Mouse (Mus musculus) hindbrain, embryonic 14.5 days (tissue): ENCODE measurements at regions not wholly inside any gene's neighbourhood (a gene's known extent, or its start where the extent isn't known, plus 50 kb on each side); places are given as distances from the start of the nearest gene placed in this dataset.
A peak's percentile ranks its signal among the peaks of the same experiment; 100 is the strongest.

Source experiments
- ATAC-seq: fragments of 200-750 bp; cut with Nextera tagmentation; 2 replicates; pipeline ENCODE4 v1.8.0; 2017; ENCODE audit warnings: moderate number of reproducible peaks, mild to moderate bottlenecking, moderate TSS enrichment, moderate library complexity; ENCODE audit not compliant: low FRiP score
- DNase-seq: peaks from one replicate; pipeline ENCODE4 v3.0.0-alpha.2; 2015; ENCODE audit warnings: low spot score
- H3K27ac ChIP-seq: fragments of 300-500 bp; sonication (generic); 2 replicates; pipeline ENCODE4 v1.5.1; 2014; ENCODE audit warnings: mild to moderate bottlenecking, moderate library complexity
- H3K27me3 ChIP-seq: fragments of 300-500 bp; sonication (generic); 2 replicates; pipeline ENCODE4 v1.6.1; 2014; ENCODE audit warnings: mild to moderate bottlenecking, low read length, mixed read lengths; ENCODE audit not compliant: control insufficient read depth, insufficient read depth
- H3K36me3 ChIP-seq: fragments of 300-500 bp; sonication (generic); replicated peaks from 2 replicates; pipeline ENCODE4 v1.6.1; 2014; ENCODE audit not compliant: control insufficient read depth, insufficient read depth
- H3K4me1 ChIP-seq: fragments of 300-500 bp; sonication (generic); replicated peaks from 2 replicates; pipeline ENCODE4 v1.6.1; 2014; ENCODE audit warnings: antibody characterized with exemption, low read length, mixed read lengths; ENCODE audit not compliant: control insufficient read depth, insufficient read depth
- H3K4me2 ChIP-seq: fragments of 300-500 bp; sonication (generic); replicated peaks from 2 replicates; pipeline ENCODE4 v1.6.1; 2014; ENCODE audit warnings: mild to moderate bottlenecking, moderate library complexity
- H3K4me3 ChIP-seq: fragments of 300-500 bp; sonication (generic); replicated peaks from 2 replicates; pipeline ENCODE4 v1.5.1; 2014; ENCODE audit warnings: mild to moderate bottlenecking, low read length
- H3K9ac ChIP-seq: fragments of 300-500 bp; sonication (generic); 2 replicates; pipeline ENCODE4 v1.6.1; 2014
- H3K9me3 ChIP-seq: fragments of 300-500 bp; sonication (generic); 2 replicates; pipeline ENCODE4 v1.6.1; 2016; ENCODE audit warnings: low read length; ENCODE audit not compliant: control insufficient read depth
- WGBS: fragments of 180-500 bp; shearing (Covaris S2); extraction: QIAGEN DNeasy Blood & Tissue Kit; methylation state at CpG from one replicate; pipeline ENCODE4 v1.1.7; 2014; 5-methylcytosine and 5-hydroxymethylcytosine counted together

- DNase-seq (no peak), ATAC-seq (no peak)
- Histone ChIP-seq H3K9me3 (no peaks in the 10 kb centered on the region), H3K4me1 (no peaks in the 10 kb centered on the region), H3K4me3 (no peak overlapping the region), H3K27ac (no peak overlapping the region), H3K9ac (no peak overlapping the region), H3K27me3 (no peaks in the 10 kb centered on the region), H3K36me3 (no peaks in the 10 kb centered on the region), H3K4me2 (no peak overlapping the region)
- 81% methylated on average over 1 of the region's 1 CpGs for WGBS
These were observed 1118.6 kb upstream of the Celf2 start for GRCm38 (mm10) chr2:8628007-8628406.

GRCm38 (mm10) chr2:8628485-8629208, 1119.3 kb upstream of the Celf2 start:
- H3K4me3 ChIP-seq: no peak overlapping the region
- 90% methylated on average over 2 of the region's 2 CpGs for WGBS
- H3K4me2 ChIP-seq: no peak overlapping the region
- no peaks in the 10 kb centered on the region for H3K27me3 ChIP-seq
- no peaks in the 10 kb centered on the region for H3K36me3 ChIP-seq
- DNase-seq (no peak), ATAC-seq (no peak)
- H3K9ac ChIP-seq: no peak overlapping the region
- no peaks in the 10 kb centered on the region for H3K4me1 ChIP-seq
- H3K27ac ChIP-seq: no peak overlapping the region
- no peaks in the 10 kb centered on the region for H3K9me3 ChIP-seq

- Histone ChIP-seq H3K36me3 (no peaks in the 10 kb centered on the region), H3K27me3 (no peaks in the 10 kb centered on the region), H3K4me3 (no peak overlapping the region), H3K4me1 (no peaks in the 10 kb centered on the region), H3K9ac (no peak overlapping the region), H3K27ac (no peak overlapping the region), H3K9me3 (no peaks in the 10 kb centered on the region), H3K4me2 (no peak overlapping the region)
- ATAC-seq (no peak), DNase-seq (peak; percentile 70)
- 50% methylated on average over 7 of the region's 7 CpGs for WGBS
These were observed 1128.7 kb upstream of the Celf2 start for GRCm38 (mm10) chr2:8638082-8638481.

- Histone ChIP-seq H3K27me3 (no peaks in the 10 kb centered on the region), H3K27ac (no peak overlapping the region), H3K9me3 (no peaks in the 10 kb centered on the region), H3K4me1 (no peaks in the 10 kb centered on the region), H3K4me3 (no peak overlapping the region), H3K4me2 (no peak overlapping the region), H3K9ac (no peak overlapping the region), H3K36me3 (no peaks in the 10 kb centered on the region)
- DNase-seq: no peak
- 49% methylated on average over 3 of the region's 3 CpGs for WGBS
- ATAC-seq: no peak
These were observed 1129.9 kb upstream of the Celf2 start for GRCm38 (mm10) chr2:8639282-8639681.

GRCm38 (mm10) chr2:8645463-8645862, 1136.1 kb upstream of the Celf2 start:
- ATAC-seq: peak; percentile 51; the same call in 1 of the 2 replicates
- no peak overlapping the region for H3K4me2 ChIP-seq
- no peaks in the 10 kb centered on the region for H3K36me3 ChIP-seq
- WGBS: 30% methylated on average over 1 of the region's 1 CpGs
- no peaks in the 10 kb centered on the region for H3K27me3 ChIP-seq
- H3K27ac ChIP-seq: no peak overlapping the region
- H3K9me3 ChIP-seq: no peaks in the 10 kb centered on the region
- peak; percentile 75 for DNase-seq
- no peaks in the 10 kb centered on the region for H3K4me1 ChIP-seq
- no peak overlapping the region for H3K4me3 ChIP-seq
- H3K9ac ChIP-seq: no peak overlapping the region

- WGBS: 85% methylated on average over 7 of the region's 7 CpGs
- Histone ChIP-seq H3K4me1 (no peaks in the 10 kb centered on the region), H3K9me3 (no peaks in the 10 kb centered on the region), H3K4me3 (no peak overlapping the region), H3K4me2 (no peak overlapping the region), H3K36me3 (no peaks in the 10 kb centered on the region), H3K9ac (no peak overlapping the region), H3K27me3 (no peaks in the 10 kb centered on the region), H3K27ac (no peak overlapping the region)
- ATAC-seq: no peak
- DNase-seq: no peak
These were observed 1151.2 kb upstream of the Celf2 start for GRCm38 (mm10) chr2:8660544-8660943.

GRCm38 (mm10) chr2:8673751-8674378, 1164.5 kb upstream of the Celf2 start:
- DNase-seq (peak; percentile 93), ATAC-seq (peak; percentile 75)
- H3K9ac ChIP-seq: no peak overlapping the region
- no peaks in the 10 kb centered on the region for H3K9me3 ChIP-seq
- 16% methylated on average over 10 of the region's 10 CpGs for WGBS
- H3K27ac ChIP-seq: no peak overlapping the region
- H3K4me1 ChIP-seq: no peaks in the 10 kb centered on the region
- no peaks in the 10 kb centered on the region for H3K36me3 ChIP-seq
- no peak overlapping the region for H3K4me3 ChIP-seq
- no peaks in the 10 kb centered on the region for H3K27me3 ChIP-seq
- H3K4me2 ChIP-seq: peak overlapping the region; percentile 26; the same call in 1 of the 2 replicates

GRCm38 (mm10) chr2:8675537-8675936, 1166.2 kb upstream of the Celf2 start:
- ATAC-seq (no peak), DNase-seq (no peak)
- no peak overlapping the region for H3K27ac ChIP-seq
- H3K4me1 ChIP-seq: no peaks in the 10 kb centered on the region
- H3K9me3 ChIP-seq: no peaks in the 10 kb centered on the region
- no peak overlapping the region for H3K9ac ChIP-seq
- H3K4me3 ChIP-seq: no peak overlapping the region
- WGBS: 73% methylated on average over 4 of the region's 4 CpGs
- no peaks in the 10 kb centered on the region for H3K27me3 ChIP-seq
- H3K36me3 ChIP-seq: no peaks in the 10 kb centered on the region
- no peak overlapping the region for H3K4me2 ChIP-seq

- Histone ChIP-seq H3K4me1 (no peaks in the 10 kb centered on the region), H3K9ac (no peak overlapping the region), H3K9me3 (no peaks in the 10 kb centered on the region), H3K27ac (no peak overlapping the region), H3K36me3 (no peaks in the 10 kb centered on the region), H3K4me2 (no peak overlapping the region), H3K4me3 (no peak overlapping the region), H3K27me3 (no peaks in the 10 kb centered on the region)
- peak; percentile 74 for DNase-seq
- no peak for ATAC-seq
- WGBS: 20% methylated on average over 4 of the region's 4 CpGs
These were observed 1167.2 kb upstream of the Celf2 start for GRCm38 (mm10) chr2:8676546-8676945.
